Mouse (Mus musculus): ENCODE results near the gene Rtn4ip1.
"Not testable (repeated sequence)": the region's sequence is repeated elsewhere in the genome, so short reads cannot be mapped to it uniquely, and the experiment has no call there.

Rtn4ip1 gene

GRCm38 (mm10) chr10:43901578-43902194, at the start of gene Rtn4ip1, which contains the start of gene Qrsl1:
TSS of gene Rtn4ip1 (plus strand) at chr10:43901807.
TSS of gene Qrsl1 (minus strand) at chr10:43901745.
- peak; percentile 94 to 95 for DNase-seq (ENCODE audit: low spot score in 2 of 2)

GRCm38 (mm10) chr10:43851898-43852297, 49.7 kb upstream of the Rtn4ip1 start:
- DNase-seq (ENCODE audit: low spot score in 2 of 2), result no peak

GRCm38 (mm10) chr10:43855916-43856315, 45.7 kb upstream of the Rtn4ip1 start:
- DNase-seq (ENCODE audit: low spot score in 2 of 2), result no peak

GRCm38 (mm10) chr10:43856351-43856750, 45.3 kb upstream of the Rtn4ip1 start:
- peak in 1 of 2 experiments; percentile 4 for DNase-seq (ENCODE audit: low spot score in 2 of 2)

GRCm38 (mm10) chr10:43870752-43871151, 30.9 kb upstream of the Rtn4ip1 start:
- DNase-seq (ENCODE audit: low spot score in 2 of 2), result no peak

- DNase-seq (ENCODE audit: low spot score in 2 of 2), result no peak
These were observed 30.1 kb upstream of the Rtn4ip1 start for GRCm38 (mm10) chr10:43871458-43871857.

- DNase-seq (ENCODE audit: low spot score in 2 of 2), result no peak
These were observed 13.9 kb upstream of the Rtn4ip1 start for GRCm38 (mm10) chr10:43887676-43888075.

- DNase-seq (ENCODE audit: low spot score in 2 of 2), result no peak
These were observed 12.6 kb upstream of the Rtn4ip1 start for GRCm38 (mm10) chr10:43888976-43889375.

GRCm38 (mm10) chr10:43892971-43893370, 8.6 kb upstream of the Rtn4ip1 start:
- DNase-seq (ENCODE audit: low spot score in 2 of 2), result no peak

- DNase-seq (ENCODE audit: low spot score in 2 of 2), result no peak
These were observed 5.5 kb upstream of the Rtn4ip1 start for GRCm38 (mm10) chr10:43896065-43896464.

- no peak for DNase-seq (ENCODE audit: low spot score in 2 of 2)
These were observed 3.3 kb upstream of the Rtn4ip1 start for GRCm38 (mm10) chr10:43898276-43898675.

- DNase-seq (ENCODE audit: low spot score in 2 of 2), result no peak
These were observed 580 bp upstream of the Rtn4ip1 start for GRCm38 (mm10) chr10:43900883-43901570.

- DNase-seq (ENCODE audit: low spot score in 2 of 2), result no peak
These were observed 3.0 kb downstream of the Rtn4ip1 start for GRCm38 (mm10) chr10:43904569-43904968.

GRCm38 (mm10) chr10:43910032-43910872, 8.6 kb downstream of the Rtn4ip1 start:
- DNase-seq (ENCODE audit: low spot score in 2 of 2), result no peak

- DNase-seq (ENCODE audit: low spot score in 2 of 2), result no peak
These were observed 9.2 kb downstream of the Rtn4ip1 start for GRCm38 (mm10) chr10:43910873-43911142.

GRCm38 (mm10) chr10:43912236-43912635, 10.6 kb downstream of the Rtn4ip1 start:
- no peak for DNase-seq (ENCODE audit: low spot score in 2 of 2)

GRCm38 (mm10) chr10:43916181-43916580, 14.6 kb downstream of the Rtn4ip1 start:
- no peak for DNase-seq (ENCODE audit: low spot score in 2 of 2)

- no peak for DNase-seq (ENCODE audit: low spot score in 2 of 2)
These were observed 15.1 kb downstream of the Rtn4ip1 start for GRCm38 (mm10) chr10:43916737-43917136.

GRCm38 (mm10) chr10:43918696-43919608, 17.3 kb downstream of the Rtn4ip1 start:
- DNase-seq (ENCODE audit: low spot score in 2 of 2), result peak; percentile 16 to 44

- no peak for DNase-seq (ENCODE audit: low spot score in 2 of 2)
These were observed 21.5 kb downstream of the Rtn4ip1 start for GRCm38 (mm10) chr10:43923096-43923495.

GRCm38 (mm10) chr10:43925776-43926175, 24.2 kb downstream of the Rtn4ip1 start:
- not testable (repeated sequence) for DNase-seq (ENCODE audit: low spot score in 2 of 2)

- no peak for DNase-seq (ENCODE audit: low spot score in 2 of 2)
These were observed 26.1 kb downstream of the Rtn4ip1 start for GRCm38 (mm10) chr10:43927736-43928135.
